Mouse (Mus musculus): Measurements from ENCODE around the gene Gldn. TPM values are rescaled to one million over a fixed set of nuclear protein-coding genes. Genes with fewer than 3 reads are reported as not detected.

The Gldn gene
- polyA plus RNA-seq, 1 experiment from 2014 or later: not detected

DNA sequence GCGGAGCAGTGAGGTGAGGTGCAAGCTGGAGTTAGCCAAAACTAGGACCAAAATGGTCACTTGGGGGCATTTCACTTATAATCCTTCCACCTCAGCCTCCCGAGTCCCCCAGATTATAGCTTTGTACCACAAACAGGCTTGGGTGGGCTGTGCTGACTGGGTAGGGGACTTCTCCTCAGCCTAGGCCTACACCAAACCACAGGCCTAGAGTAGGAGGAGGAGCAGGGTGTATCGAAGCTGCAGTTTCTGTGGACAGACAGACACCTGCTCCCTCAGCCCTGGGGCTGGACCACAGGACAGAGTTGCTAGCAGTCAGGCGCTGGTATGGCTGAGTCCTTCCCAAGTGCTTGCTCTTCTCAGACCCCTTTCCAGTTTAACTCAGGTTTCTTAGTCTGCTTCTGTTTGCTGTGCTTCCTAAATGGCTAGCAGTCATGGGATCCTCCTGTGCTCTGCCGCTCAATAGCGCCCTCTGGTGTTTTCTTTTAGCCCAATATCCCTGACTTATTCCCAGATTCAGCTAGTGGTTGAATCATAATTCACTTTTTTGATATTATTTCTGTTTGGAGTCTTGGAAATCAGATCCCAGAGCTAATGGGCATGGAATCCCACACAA is 50.4 kb downstream of the Gldn start:
- H3K27me3 ChIP-seq (ENCODE audit: control insufficient read depth, insufficient read depth, low read depth, low read length): no peaks in the 10 kb centered on the region

DNA sequence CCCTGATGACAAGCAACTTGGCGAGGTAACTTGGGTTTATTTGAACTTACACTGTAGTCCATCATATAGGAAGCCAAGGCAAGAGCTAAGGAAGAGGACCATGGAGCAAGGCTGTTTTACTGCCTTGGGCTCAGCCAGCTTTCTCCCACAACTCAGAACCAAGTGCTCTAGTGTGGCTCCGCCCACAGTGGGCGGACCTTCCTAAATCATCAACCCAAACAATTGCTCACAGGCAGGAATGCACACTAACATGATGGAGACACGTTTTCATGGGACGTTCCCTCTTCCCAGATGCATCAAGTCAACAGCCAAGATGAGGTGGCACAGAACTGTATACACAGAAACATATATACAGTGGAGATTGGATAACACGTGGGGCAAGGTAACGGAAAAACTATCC is 55.7 kb downstream of the Gldn start:
- Histone ChIP-seq H3K4me3 (ENCODE audit: low read depth, low read length) (no peak overlapping the region), H3K4me1 (ENCODE audit: control insufficient read depth, low read depth, low read length) (no peaks in the 10 kb centered on the region), H3K4me2 (ENCODE audit: low read depth, low read length) (no peak overlapping the region), H3K27ac (ENCODE audit: low read length) (no peak overlapping the region), H3K36me3 (ENCODE audit: control insufficient read depth, insufficient read depth) (no peaks in the 10 kb centered on the region), H3K9me3 (replicated peaks; ENCODE audit: control insufficient read depth, low read length) (no peaks in the 10 kb centered on the region), H3K9ac (ENCODE audit: low read depth, low read length) (no peak overlapping the region), H3K27me3 (ENCODE audit: control insufficient read depth, insufficient read depth, low read depth, low read length) (no peaks in the 10 kb centered on the region)
- no peak for ATAC-seq (ENCODE audit: low read depth)
- 56% methylated on average over 7 of the region's 7 CpGs for WGBS (ENCODE audit: insufficient replicate concordance)

More for the DNA sequence above, 50.4 kb downstream of the Gldn start:
- H3K9ac ChIP-seq (ENCODE audit: low read depth, low read length): no peak overlapping the region
- H3K27ac ChIP-seq (ENCODE audit: low read length): no peak overlapping the region
- no peak for ATAC-seq (ENCODE audit: low read depth)
- no peaks in the 10 kb centered on the region for H3K36me3 ChIP-seq (ENCODE audit: control insufficient read depth, insufficient read depth)
- no peak overlapping the region for H3K4me2 ChIP-seq (ENCODE audit: low read depth, low read length)
- no peaks in the 10 kb centered on the region for H3K4me1 ChIP-seq (ENCODE audit: control insufficient read depth, low read depth, low read length)
- no peak overlapping the region for H3K4me3 ChIP-seq (ENCODE audit: low read depth, low read length)
- 36% methylated on average over 6 of the region's 6 CpGs for WGBS (ENCODE audit: insufficient replicate concordance)
- H3K9me3 ChIP-seq (replicated peaks; ENCODE audit: control insufficient read depth, low read length): no peaks in the 10 kb centered on the region

DNA sequence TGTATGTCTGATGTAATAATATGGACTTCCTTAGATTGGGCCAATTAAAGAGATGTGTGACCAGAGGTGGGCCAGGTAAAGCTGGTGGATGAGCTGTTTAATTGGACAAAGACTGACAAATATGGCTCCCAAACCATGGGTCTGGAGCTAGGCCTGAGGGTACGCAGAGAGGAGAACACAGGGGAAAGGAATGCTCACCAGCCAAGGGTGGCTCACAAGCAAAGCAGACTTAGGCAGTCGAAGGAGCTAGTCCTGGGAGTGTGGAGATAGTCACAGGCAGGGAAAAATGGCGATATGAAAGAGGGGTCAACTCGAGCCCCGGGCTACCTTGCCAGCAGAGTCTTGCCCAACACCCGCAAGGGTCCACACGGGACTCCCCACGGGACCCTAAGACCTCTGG is 70.5 kb downstream of the Gldn start:
- Histone ChIP-seq H3K4me2 (ENCODE audit: low read depth, low read length) (no peak overlapping the region), H3K27ac (ENCODE audit: low read length) (no peak overlapping the region), H3K4me3 (ENCODE audit: low read depth, low read length) (no peak overlapping the region), H3K9me3 (replicated peaks; ENCODE audit: control insufficient read depth, low read length) (no peaks in the 10 kb centered on the region), H3K9ac (ENCODE audit: low read depth, low read length) (no peak overlapping the region), H3K36me3 (ENCODE audit: control insufficient read depth, insufficient read depth) (no peaks in the 10 kb centered on the region), H3K27me3 (ENCODE audit: control insufficient read depth, insufficient read depth, low read depth, low read length) (no peaks in the 10 kb centered on the region), H3K4me1 (ENCODE audit: control insufficient read depth, low read depth, low read length) (no peaks in the 10 kb centered on the region)
- WGBS (ENCODE audit: insufficient replicate concordance): 69% methylated on average over 7 of the region's 8 CpGs
- ATAC-seq (ENCODE audit: low read depth): no peak

Other genes starting within 250 kb of the Gldn start
- 0.13 and 0.15 TPM in 2 replicates for gene Tnfaip8l3, start 218.1 kb upstream of the Gldn start, polyA plus RNA-seq (2015; fragmentation: Nextera tagmentation; extraction: Ambion mirVana)
- not detected in 2 replicates for gene Cyp19a1, start 18.4 kb upstream of the Gldn start, polyA plus RNA-seq (2015; fragmentation: Nextera tagmentation; extraction: Ambion mirVana)
- 0.96 and 1.4 TPM in 2 replicates for gene Dmxl2, start 215.1 kb downstream of the Gldn start, polyA plus RNA-seq (2015; fragmentation: Nextera tagmentation; extraction: Ambion mirVana)